Mouse (Mus musculus): Measurements from ENCODE around the gene Gm10277. TPM values are rescaled to one million over a fixed set of nuclear protein-coding genes. Genes with fewer than 3 reads are reported as not detected.

Gm10277 gene
- polyA plus RNA-seq (2015; fragmentation: Nextera tagmentation; extraction: Ambion mirVana) = 0.39 and 0.85 TPM in 2 replicates

- H3K27ac ChIP-seq (replicated peaks) = peak within 1 kb of the TSS; percentile 91
- H3K4me1 ChIP-seq (replicated peaks) = peaks cover 94% of the 10 kb centered on the region
- no peak within 1 kb of the TSS for H3K4me3 ChIP-seq (replicated peaks)
- 0 out of 2 replicates have a peak within 1 kb of the TSS, but pooled peaks have one; percentile 0 for H3K4me2 ChIP-seq
- H3K9me3 ChIP-seq (replicated peaks) = no peaks in the 10 kb centered on the region
- no peaks in the 10 kb centered on the region for H3K27me3 ChIP-seq
- WGBS (ENCODE audit: insufficient replicate concordance) = 29% methylated on average over 5 of the region's 5 CpGs
- H3K36me3 ChIP-seq (replicated peaks) = no peaks in the 10 kb centered on the region
- H3K9ac ChIP-seq = peak within 1 kb of the TSS; percentile 50
- ATAC-seq (ENCODE audit: insufficient read depth) = no peak
Observed at GRCm38 (mm10) chr11:77787707-77788106, at the start of gene Gm10277. Gene Gm10277, minus strand, starts transcription at chr11:77787747.

GRCm38 (mm10) chr11:77836751-77837150 lies 49.2 kb upstream of the Gm10277 start:
- no peaks in the 10 kb centered on the region for H3K4me1 ChIP-seq (replicated peaks)
- peaks cover 97% of the 10 kb centered on the region for H3K36me3 ChIP-seq (replicated peaks)
- H3K4me2 ChIP-seq = no peak overlapping the region
- no peak overlapping the region for H3K9ac ChIP-seq
- 73% methylated on average over 4 of the region's 4 CpGs for WGBS (ENCODE audit: insufficient replicate concordance)
- no peaks in the 10 kb centered on the region for H3K9me3 ChIP-seq (replicated peaks)
- no peak overlapping the region for H3K4me3 ChIP-seq (replicated peaks)
- no peak for ATAC-seq (ENCODE audit: insufficient read depth)
- no peak overlapping the region for H3K27ac ChIP-seq (replicated peaks)
- H3K27me3 ChIP-seq = no peaks in the 10 kb centered on the region

- no peaks in the 10 kb centered on the region for H3K4me1 ChIP-seq (replicated peaks)
- H3K27ac ChIP-seq (replicated peaks) = no peak overlapping the region
- no peak overlapping the region for H3K4me2 ChIP-seq
- ATAC-seq (ENCODE audit: insufficient read depth) = no peak
- no peaks in the 10 kb centered on the region for H3K9me3 ChIP-seq (replicated peaks)
- H3K36me3 ChIP-seq (replicated peaks) = peaks cover 97% of the 10 kb centered on the region
- H3K9ac ChIP-seq = no peak overlapping the region
- 75% methylated on average over 5 of the region's 5 CpGs for WGBS (ENCODE audit: insufficient replicate concordance)
- H3K4me3 ChIP-seq (replicated peaks) = no peak overlapping the region
- H3K27me3 ChIP-seq = no peaks in the 10 kb centered on the region
Observed at GRCm38 (mm10) chr11:77836290-77836689, 48.7 kb upstream of the Gm10277 start.

GRCm38 (mm10) chr11:77835109-77835508 lies 47.6 kb upstream of the Gm10277 start:
- no peak overlapping the region for H3K4me3 ChIP-seq (replicated peaks)
- 65% methylated on average over 3 of the region's 3 CpGs for WGBS (ENCODE audit: insufficient replicate concordance)
- H3K27me3 ChIP-seq = no peaks in the 10 kb centered on the region
- H3K4me1 ChIP-seq (replicated peaks) = no peaks in the 10 kb centered on the region
- ATAC-seq (ENCODE audit: insufficient read depth) = no peak
- no peak overlapping the region for H3K4me2 ChIP-seq
- peaks cover 97% of the 10 kb centered on the region for H3K36me3 ChIP-seq (replicated peaks)
- no peak overlapping the region for H3K27ac ChIP-seq (replicated peaks)
- no peak overlapping the region for H3K9ac ChIP-seq
- no peaks in the 10 kb centered on the region for H3K9me3 ChIP-seq (replicated peaks)

- Histone ChIP-seq H3K4me3 (replicated peaks) (no peak overlapping the region), H3K36me3 (replicated peaks) (peaks cover 98% of the 10 kb centered on the region), H3K9ac (no peak overlapping the region), H3K4me2 (no peak overlapping the region), H3K27me3 (no peaks in the 10 kb centered on the region), H3K4me1 (replicated peaks) (no peaks in the 10 kb centered on the region), H3K27ac (replicated peaks) (no peak overlapping the region), H3K9me3 (replicated peaks) (no peaks in the 10 kb centered on the region)
- ATAC-seq (ENCODE audit: insufficient read depth) = no peak
- 78% methylated on average over 4 of the region's 4 CpGs for whole genome bisulfite sequencing (ENCODE audit: insufficient replicate concordance)
Observed at GRCm38 (mm10) chr11:77832541-77832940, 45.0 kb upstream of the Gm10277 start.

- Histone ChIP-seq H3K27me3 (no peaks in the 10 kb centered on the region), H3K36me3 (replicated peaks) (peaks cover 92% of the 10 kb centered on the region), H3K4me2 (no peak overlapping the region), H3K4me3 (replicated peaks) (no peak overlapping the region), H3K27ac (replicated peaks) (no peak overlapping the region), H3K9me3 (replicated peaks) (no peaks in the 10 kb centered on the region), H3K4me1 (replicated peaks) (no peaks in the 10 kb centered on the region), H3K9ac (no peak overlapping the region)
- WGBS (ENCODE audit: insufficient replicate concordance) = 79% methylated on average over 7 of the region's 7 CpGs
- no peak for ATAC-seq (ENCODE audit: insufficient read depth)
Observed at GRCm38 (mm10) chr11:77830875-77831274, 43.3 kb upstream of the Gm10277 start.

- no peak overlapping the region for H3K4me2 ChIP-seq
- H3K4me1 ChIP-seq (replicated peaks) = no peaks in the 10 kb centered on the region
- no peak for ATAC-seq (ENCODE audit: insufficient read depth)
- no peak overlapping the region for H3K27ac ChIP-seq (replicated peaks)
- no peaks in the 10 kb centered on the region for H3K27me3 ChIP-seq
- WGBS (ENCODE audit: insufficient replicate concordance) = 75% methylated on average over 23 of the region's 23 CpGs
- peaks cover 92% of the 10 kb centered on the region for H3K36me3 ChIP-seq (replicated peaks)
- no peak overlapping the region for H3K9ac ChIP-seq
- H3K4me3 ChIP-seq (replicated peaks) = no peak overlapping the region
- H3K9me3 ChIP-seq (replicated peaks) = no peaks in the 10 kb centered on the region
Observed at GRCm38 (mm10) chr11:77829043-77829841, 41.7 kb upstream of the Gm10277 start.

- Histone ChIP-seq H3K36me3 (replicated peaks) (peaks cover 92% of the 10 kb centered on the region), H3K4me3 (replicated peaks) (no peak overlapping the region)
- 84% methylated on average over 5 of the region's 5 CpGs for WGBS (ENCODE audit: insufficient replicate concordance)
Observed at GRCm38 (mm10) chr11:77828163-77828562, 40.6 kb upstream of the Gm10277 start.

GRCm38 (mm10) chr11:77827241-77827995 lies 39.9 kb upstream of the Gm10277 start:
- H3K27ac ChIP-seq (replicated peaks) = no peak overlapping the region
- H3K36me3 ChIP-seq (replicated peaks) = peaks cover 88% of the 10 kb centered on the region
- H3K27me3 ChIP-seq = no peaks in the 10 kb centered on the region
- H3K4me2 ChIP-seq = no peak overlapping the region
- no peak overlapping the region for H3K4me3 ChIP-seq (replicated peaks)
- 64% methylated on average over 18 of the region's 18 CpGs for WGBS (ENCODE audit: insufficient replicate concordance)
- no peaks in the 10 kb centered on the region for H3K9me3 ChIP-seq (replicated peaks)
- H3K4me1 ChIP-seq (replicated peaks) = no peaks in the 10 kb centered on the region
- no peak overlapping the region for H3K9ac ChIP-seq
- ATAC-seq (ENCODE audit: insufficient read depth) = no peak

More at GRCm38 (mm10) chr11:77828163-77828562, 40.6 kb upstream of the Gm10277 start:
- no peak overlapping the region for H3K27ac ChIP-seq (replicated peaks)
- no peak overlapping the region for H3K4me2 ChIP-seq
- ATAC-seq (ENCODE audit: insufficient read depth) = no peak
- no peaks in the 10 kb centered on the region for H3K4me1 ChIP-seq (replicated peaks)
- H3K9ac ChIP-seq = no peak overlapping the region
- no peaks in the 10 kb centered on the region for H3K27me3 ChIP-seq
- no peaks in the 10 kb centered on the region for H3K9me3 ChIP-seq (replicated peaks)

- no peak overlapping the region for H3K4me3 ChIP-seq (replicated peaks)
- no peaks in the 10 kb centered on the region for H3K4me1 ChIP-seq (replicated peaks)
- H3K27ac ChIP-seq (replicated peaks) = no peak overlapping the region
- H3K36me3 ChIP-seq (replicated peaks) = peaks cover 84% of the 10 kb centered on the region
- no peak overlapping the region for H3K4me2 ChIP-seq
- H3K9me3 ChIP-seq (replicated peaks) = no peaks in the 10 kb centered on the region
- H3K27me3 ChIP-seq = no peaks in the 10 kb centered on the region
- H3K9ac ChIP-seq = no peak overlapping the region
- ATAC-seq (ENCODE audit: insufficient read depth) = no peak
- WGBS (ENCODE audit: insufficient replicate concordance) = 71% methylated on average over 3 of the region's 3 CpGs
Observed at GRCm38 (mm10) chr11:77826311-77826710, 38.8 kb upstream of the Gm10277 start.

- ATAC-seq (ENCODE audit: insufficient read depth) = no peak
- H3K4me1 ChIP-seq (replicated peaks) = no peaks in the 10 kb centered on the region
- H3K9me3 ChIP-seq (replicated peaks) = no peaks in the 10 kb centered on the region
- H3K4me3 ChIP-seq (replicated peaks) = no peak overlapping the region
- peaks cover 84% of the 10 kb centered on the region for H3K36me3 ChIP-seq (replicated peaks)
- no peaks in the 10 kb centered on the region for H3K27me3 ChIP-seq
- H3K27ac ChIP-seq (replicated peaks) = no peak overlapping the region
- 15% methylated on average over 5 of the region's 5 CpGs for WGBS (ENCODE audit: insufficient replicate concordance)
- no peak overlapping the region for H3K4me2 ChIP-seq
- no peak overlapping the region for H3K9ac ChIP-seq
Observed at GRCm38 (mm10) chr11:77825853-77826252, 38.3 kb upstream of the Gm10277 start.

All from liver, embryonic 15.5 days (tissue).